Mouse (Mus musculus) frontal cortex, adult 2 months (tissue): ENCODE data around the gene Cacul1. TPM values are rescaled to one million over a fixed set of nuclear protein-coding genes. Genes with fewer than 3 reads are reported as not detected.
"Not testable (repeated sequence)": the region's sequence is repeated elsewhere in the genome, so short reads cannot be mapped to it uniquely, and the experiment has no call there.

Experiments
- DNase-seq, 2 experiments: peaks; one replicate each; pipeline ENCODE4 v3.0.0; 2022; ENCODE audit warnings: low spot score in 1 of 2; ENCODE audit errors: extremely low spot score in 1 of 2
- polyA plus RNA-seq: library from polyadenylated mRNA; depleted of rRNA; stranded (reverse); fragments of >200 nt; gene quantifications from 2 replicates; pipeline ENCODE4 v1.2.3, GENCODE M21; 2012; rRNA removed

Gene Cacul1
- polyA plus RNA-seq, result 22.4 and 23.3 TPM in 2 replicates

GRCm38 (mm10) chr19:60580582-60581339 is at the start of gene Cacul1:
Cacul1 (minus strand) TSS chr19:60581025.
- DNase-seq, result peak; percentile 95 to 98

GRCm38 (mm10) chr19:60619420-60619819 is 38.6 kb upstream of the Cacul1 start:
- peak in 1 of 2 experiments; percentile 13 for DNase-seq

GRCm38 (mm10) chr19:60617007-60617406 is 36.2 kb upstream of the Cacul1 start:
- DNase-seq, result no peak

GRCm38 (mm10) chr19:60615470-60616200 is 34.8 kb upstream of the Cacul1 start:
- no peak for DNase-seq

GRCm38 (mm10) chr19:60611525-60612215 is 30.8 kb upstream of the Cacul1 start:
- no peak for DNase-seq

GRCm38 (mm10) chr19:60608766-60609165 is 27.9 kb upstream of the Cacul1 start:
- DNase-seq, result no peak

- DNase-seq, result no peak
Observed at GRCm38 (mm10) chr19:60603586-60603985, 22.8 kb upstream of the Cacul1 start.

- DNase-seq, result not testable (repeated sequence)
Observed at GRCm38 (mm10) chr19:60602066-60602465, 21.2 kb upstream of the Cacul1 start.

GRCm38 (mm10) chr19:60598025-60598697 is 17.3 kb upstream of the Cacul1 start:
- no peak for DNase-seq

- no peak for DNase-seq
Observed at GRCm38 (mm10) chr19:60589646-60590045, 8.8 kb upstream of the Cacul1 start.

GRCm38 (mm10) chr19:60586652-60587051 is 5.8 kb upstream of the Cacul1 start:
- no peak for DNase-seq

- no peak for DNase-seq
Observed at GRCm38 (mm10) chr19:60583201-60583600, 2.4 kb upstream of the Cacul1 start.

GRCm38 (mm10) chr19:60581377-60582290 is 809 bp upstream of the Cacul1 start:
- DNase-seq, result no peak

- peak in 1 of 2 experiments; percentile 49 for DNase-seq
Observed at GRCm38 (mm10) chr19:60579771-60580581, 849 bp downstream of the Cacul1 start.

GRCm38 (mm10) chr19:60576741-60577140 is 4.1 kb downstream of the Cacul1 start:
- DNase-seq, result no peak

GRCm38 (mm10) chr19:60560497-60560896 is 20.3 kb downstream of the Cacul1 start:
- no peak for DNase-seq

- no peak for DNase-seq
Observed at GRCm38 (mm10) chr19:60554866-60555438, 25.9 kb downstream of the Cacul1 start.

GRCm38 (mm10) chr19:60553501-60553900 is 27.3 kb downstream of the Cacul1 start:
- peak; percentile 14 to 84 for DNase-seq
